Mouse (Mus musculus): ENCODE results near the gene Pgam2. TPM values are rescaled to one million over a fixed set of nuclear protein-coding genes. Genes with fewer than 3 reads are reported as not detected.

Pgam2 gene
- total and polyA plus RNA-seq, 3 experiments, result 0.58 to 1.8 TPM; not detected in 1

DNA sequence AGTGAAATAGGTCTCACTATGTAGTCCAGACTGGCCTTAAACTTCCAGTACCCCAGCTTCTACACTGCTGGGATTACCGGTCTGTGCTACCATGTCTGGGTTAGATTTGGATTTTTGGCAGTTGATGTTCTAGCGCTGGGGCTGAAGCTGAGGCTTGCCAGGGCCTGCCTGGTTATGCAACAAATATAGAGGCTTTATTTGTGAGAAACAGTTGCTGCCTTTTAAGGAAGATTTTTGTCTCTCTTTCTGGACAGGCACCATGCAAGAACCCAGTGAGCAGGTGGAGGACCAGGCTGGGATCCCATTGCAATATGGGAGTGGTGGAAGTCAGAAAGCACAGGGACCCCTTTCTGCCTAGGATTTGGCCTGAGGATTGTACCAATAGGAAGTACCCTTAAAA, 38.2 kb upstream of the Pgam2 start:
- DNase-seq (ENCODE audit: low read depth, low spot score), result no peak
- peaks cover 3% of the 10 kb centered on the region in 2 experiments; a peak in 1 of 4 replicates for H3K4me1 ChIP-seq (ENCODE audit: control insufficient read depth in 1 of 2, insufficient read depth in 2 of 2, low read length in 2 of 2)
- H3K9ac ChIP-seq (ENCODE audit: control insufficient read depth, low read depth, low read length, poor library complexity, severe bottlenecking), result no peak overlapping the region
- no peak overlapping the region for H3K27ac ChIP-seq (ENCODE audit: control insufficient read depth, low read depth, low read length)
- H3K79me2 ChIP-seq (ENCODE audit: control insufficient read depth, insufficient read depth, low read length, poor library complexity), result peaks cover 2% of the 10 kb centered on the region; the same call in 1 of the 2 replicates
- no peaks in the 10 kb centered on the region for H3K9me3 ChIP-seq (replicated peaks; ENCODE audit: insufficient read depth, low read length)
- no peak for TF ChIP-seq GABPA (IDR thresholded peaks at IDR 0.05; ENCODE audit: low read depth, low read length)
- TF ChIP-seq CTCF (IDR thresholded peaks at IDR 0.05 in 2 of 3, conservative IDR thresholded peaks at IDR 0.05 in 1 of 3; ENCODE audit: control insufficient read depth in 1 of 3, insufficient read depth in 1 of 3, low read depth in 2 of 3, low read length in 3 of 3, poor library complexity in 1 of 3, severe bottlenecking in 1 of 3), result no peak
- TF ChIP-seq SIN3A (IDR thresholded peaks at IDR 0.05; ENCODE audit: low read length), result no peak
- TF ChIP-seq NELFE (IDR thresholded peaks at IDR 0.05; ENCODE audit: low read depth, low read length), result no peak
- no peak for TF ChIP-seq POLR2A (IDR thresholded peaks at IDR 0.05; ENCODE audit: control insufficient read depth in 1 of 2, insufficient read depth in 1 of 2, low read depth in 1 of 2, low read length in 2 of 2, poor library complexity in 1 of 2)
- no peak for TF ChIP-seq TAL1 (IDR thresholded peaks at IDR 0.05; ENCODE audit: low read length)
- TF ChIP-seq MXI1 (IDR thresholded peaks at IDR 0.05; ENCODE audit: low read depth, low read length), result no peak
- TF ChIP-seq RAD21 (IDR thresholded peaks at IDR 0.05; ENCODE audit: low read depth, low read length), result no peak
- peaks cover 0 to 4% of the 10 kb centered on the region in 2 experiments; a peak in 1 of 4 replicates for H3K36me3 ChIP-seq (ENCODE audit: control insufficient read depth in 1 of 2, insufficient read depth in 2 of 2, low read length in 2 of 2)
- no peak overlapping the region for H3K4me3 ChIP-seq (ENCODE audit: control insufficient read depth in 1 of 2, insufficient read depth in 1 of 2, low read depth in 2 of 2, low read length in 2 of 2)
- H3K27me3 ChIP-seq (ENCODE audit: control insufficient read depth in 1 of 2, insufficient read depth in 2 of 2, low read length in 2 of 2), result no peaks in the 10 kb centered on the region

DNA sequence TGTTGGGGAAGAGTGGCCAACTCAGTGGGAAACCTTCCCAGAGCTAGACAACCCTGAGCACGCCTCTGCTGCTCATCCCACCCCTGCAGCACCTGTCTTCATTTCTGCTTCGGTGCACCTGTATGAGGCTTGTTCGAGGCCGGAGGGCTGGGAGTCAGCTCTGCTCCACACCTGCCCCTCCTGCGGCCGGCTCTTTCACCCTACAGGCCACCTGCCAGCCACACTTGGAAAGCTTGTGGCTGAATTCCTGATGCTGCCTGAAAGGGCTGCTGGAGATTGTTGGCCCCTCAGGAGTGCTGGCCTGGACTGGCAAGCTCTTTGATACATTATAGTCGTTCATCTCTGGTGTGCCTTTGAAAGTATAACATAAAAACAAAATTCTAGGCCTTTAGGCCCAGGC, 36.8 kb upstream of the Pgam2 start:
- Histone ChIP-seq H3K36me3 (ENCODE audit: control insufficient read depth in 1 of 2, insufficient read depth in 2 of 2, low read length in 2 of 2) (peaks cover 0 to 7% of the 10 kb centered on the region in 2 experiments; a peak in 1 of 4 replicates), H3K27me3 (ENCODE audit: control insufficient read depth in 1 of 2, insufficient read depth in 2 of 2, low read length in 2 of 2) (no peaks in the 10 kb centered on the region), H3K4me3 (ENCODE audit: control insufficient read depth in 1 of 2, insufficient read depth in 1 of 2, low read depth in 2 of 2, low read length in 2 of 2) (no peak overlapping the region), H3K79me2 (ENCODE audit: control insufficient read depth, insufficient read depth, low read length, poor library complexity) (peaks cover 2% of the 10 kb centered on the region; the same call in 1 of the 2 replicates), H3K9ac (ENCODE audit: control insufficient read depth, low read depth, low read length, poor library complexity, severe bottlenecking) (no peak overlapping the region), H3K27ac (ENCODE audit: control insufficient read depth, low read depth, low read length) (no peak overlapping the region), H3K9me3 (replicated peaks; ENCODE audit: insufficient read depth, low read length) (no peaks in the 10 kb centered on the region), H3K4me1 (ENCODE audit: control insufficient read depth in 1 of 2, insufficient read depth in 2 of 2, low read length in 2 of 2) (peaks cover 3 to 7% of the 10 kb centered on the region in 2 experiments; a peak in 2 of 4 replicates)
- no peak for DNase-seq (ENCODE audit: low read depth, low spot score)
- TF ChIP-seq E2F4 (IDR thresholded peaks at IDR 0.05; ENCODE audit: borderline replicate concordance, low read depth, low read length) (no peak), USF1 (IDR thresholded peaks at IDR 0.05; ENCODE audit: low read depth, low read length) (no peak), MYC (IDR thresholded peaks at IDR 0.05; ENCODE audit: low read depth, low read length) (no peak), MEF2A (IDR thresholded peaks at IDR 0.05; ENCODE audit: extremely low read depth, insufficient replicate concordance, low read depth, low read length, poor library complexity, severe bottlenecking) (no peak), BHLHE40 (IDR thresholded peaks at IDR 0.05; ENCODE audit: borderline replicate concordance, low read depth, low read length) (no peak), ETS1 (IDR thresholded peaks at IDR 0.05; ENCODE audit: low read depth, low read length) (no peak), POLR2AphosphoS2 (IDR thresholded peaks at IDR 0.05; ENCODE audit: low read length) (no peak), MXI1 (IDR thresholded peaks at IDR 0.05; ENCODE audit: low read depth, low read length) (no peak), TBP (IDR thresholded peaks at IDR 0.05; ENCODE audit: low read depth, low read length) (no peak), CHD2 (IDR thresholded peaks at IDR 0.05; ENCODE audit: low read length) (no peak)
